Mouse (Mus musculus): ENCODE measurements around the gene Plekhd1.
A peak's percentile ranks its signal among the peaks of the same experiment; 100 is the strongest.

Gene Plekhd1

DNA sequence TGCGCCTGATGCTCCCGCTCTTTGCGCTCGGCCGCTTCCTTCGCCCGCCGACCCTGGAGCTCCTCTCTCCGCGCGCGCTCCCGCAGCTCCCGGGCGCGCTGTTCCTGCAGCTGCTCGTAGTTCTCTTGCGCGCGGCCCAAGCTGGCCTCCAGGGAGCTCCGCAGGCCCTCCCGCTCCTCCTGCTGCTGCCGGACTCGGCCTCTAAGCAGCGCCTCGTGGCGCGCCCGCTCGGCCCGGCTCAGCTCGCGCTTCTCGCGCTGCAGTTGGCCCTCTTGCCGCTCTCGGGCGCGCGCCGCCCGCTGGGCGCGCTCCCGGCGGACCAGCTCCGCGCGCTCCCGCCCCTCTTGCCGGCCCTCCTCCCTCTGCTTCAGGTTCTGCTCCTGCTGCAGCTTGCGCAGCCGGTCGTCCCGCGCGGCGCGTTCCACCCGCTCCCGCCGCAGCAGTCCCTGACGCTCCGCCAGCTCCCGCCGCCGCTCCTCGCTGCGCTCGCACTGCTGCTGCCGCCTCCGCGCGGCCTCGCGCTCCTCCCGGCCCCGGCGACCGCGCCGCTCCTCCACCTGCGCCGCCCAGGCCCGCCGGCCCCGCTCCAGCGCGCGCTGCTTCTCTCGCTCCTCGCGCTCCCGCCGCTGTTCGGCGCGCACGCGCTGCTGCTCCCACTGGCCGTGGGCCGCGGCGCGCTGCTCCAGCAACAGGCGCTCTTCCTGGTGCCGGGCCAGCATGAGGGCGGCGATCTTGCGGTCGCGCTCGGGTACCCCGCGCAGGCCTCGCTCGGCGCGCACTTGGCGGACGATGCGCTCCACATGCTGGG lies 65.6 kb downstream of the Plekhd1 start:
- DNase-seq, result peak; percentile 75 to 87

DNA sequence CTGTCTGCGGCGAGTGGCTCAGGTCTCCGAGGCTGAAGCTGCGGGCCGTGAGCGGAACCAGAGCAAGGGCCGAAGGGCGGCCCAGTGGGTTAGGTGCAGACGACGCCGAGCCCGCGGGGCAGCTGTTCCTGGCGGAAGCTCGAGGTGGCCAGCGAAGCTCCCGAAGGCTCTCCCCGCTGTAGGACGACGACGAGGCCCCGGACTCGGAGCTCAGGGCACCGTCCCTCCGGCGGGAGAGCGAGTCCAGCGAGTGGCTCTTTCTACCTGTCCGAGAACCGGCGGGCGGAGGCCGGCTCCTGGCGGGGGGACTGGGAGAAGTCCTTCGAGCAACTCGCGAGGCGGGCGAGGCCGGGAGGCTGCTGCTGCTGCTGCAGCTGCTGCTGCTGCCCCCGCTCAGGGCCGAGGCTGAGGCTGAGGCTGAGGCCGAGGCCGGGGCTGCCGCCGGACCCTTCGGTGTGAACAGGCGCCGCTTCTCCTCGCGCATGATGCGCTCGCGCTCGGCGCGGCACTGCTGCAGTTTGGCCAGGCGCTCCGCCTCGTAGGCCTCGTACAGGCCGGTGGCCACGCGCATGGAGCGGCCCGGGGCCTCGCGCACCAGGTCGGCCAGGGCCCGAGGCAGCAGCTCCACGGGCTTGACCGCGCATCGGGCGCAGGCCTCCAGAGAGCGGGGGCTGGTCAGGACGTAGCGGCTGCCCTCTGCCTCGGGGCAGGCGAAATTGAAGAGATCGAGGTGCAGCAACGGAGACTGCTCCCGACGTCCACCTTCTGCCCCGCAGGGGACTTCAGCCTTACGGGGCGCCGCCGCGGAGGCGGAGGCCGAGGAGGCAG lies 66.4 kb downstream of the Plekhd1 start:
- no peak for DNase-seq

DNA sequence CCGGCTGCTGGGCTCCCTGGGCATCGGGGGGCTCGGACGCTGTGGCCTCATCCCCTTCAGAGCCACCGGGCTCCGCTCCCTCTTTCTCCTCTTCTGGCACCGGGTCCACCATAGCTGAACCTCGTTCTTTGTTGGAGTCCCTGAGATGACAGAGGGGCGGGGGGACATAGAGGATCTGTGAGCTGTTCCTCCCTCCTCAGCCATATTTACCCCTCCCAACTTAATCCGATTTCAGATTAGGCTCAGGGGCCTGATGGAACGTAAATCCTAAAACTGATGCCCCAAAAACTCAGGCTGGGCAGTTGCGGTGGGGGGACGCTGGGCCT lies 67.0 kb downstream of the Plekhd1 start:
- DNase-seq, result no peak

DNA sequence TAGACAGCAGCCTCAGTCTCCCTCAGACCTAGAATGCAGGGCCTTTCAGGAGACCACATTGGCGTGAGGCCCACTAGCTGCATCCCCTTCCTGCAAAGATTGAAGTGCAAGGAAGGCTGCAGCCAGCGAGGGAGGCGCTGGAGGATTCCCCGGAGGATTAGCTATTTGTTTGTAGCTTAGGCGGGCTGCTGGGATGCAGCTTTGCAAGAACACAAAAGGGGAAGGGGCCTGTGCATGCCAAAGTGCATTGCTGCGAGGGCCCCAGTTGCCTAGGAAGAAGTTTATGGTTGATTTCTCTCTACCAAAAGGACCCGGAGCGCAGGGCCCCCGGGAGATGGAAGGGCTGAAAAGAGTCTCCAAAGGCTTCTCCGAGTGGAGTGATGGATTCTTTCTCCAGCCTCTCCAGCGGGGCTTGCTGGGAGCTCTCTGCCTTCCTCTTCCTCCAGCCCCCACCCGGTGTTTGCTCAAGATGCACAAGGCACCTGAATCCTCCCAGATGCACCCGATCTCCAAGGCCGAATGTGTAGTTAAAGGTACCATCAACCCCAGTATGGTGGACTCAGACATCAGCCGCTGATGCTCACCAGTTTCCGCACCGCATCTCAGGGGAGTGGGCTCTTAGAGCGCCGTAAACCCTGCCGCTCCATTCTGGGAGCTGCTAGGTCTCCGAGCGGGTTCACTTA lies 67.5 kb downstream of the Plekhd1 start:
- DNase-seq, result no peak

DNA sequence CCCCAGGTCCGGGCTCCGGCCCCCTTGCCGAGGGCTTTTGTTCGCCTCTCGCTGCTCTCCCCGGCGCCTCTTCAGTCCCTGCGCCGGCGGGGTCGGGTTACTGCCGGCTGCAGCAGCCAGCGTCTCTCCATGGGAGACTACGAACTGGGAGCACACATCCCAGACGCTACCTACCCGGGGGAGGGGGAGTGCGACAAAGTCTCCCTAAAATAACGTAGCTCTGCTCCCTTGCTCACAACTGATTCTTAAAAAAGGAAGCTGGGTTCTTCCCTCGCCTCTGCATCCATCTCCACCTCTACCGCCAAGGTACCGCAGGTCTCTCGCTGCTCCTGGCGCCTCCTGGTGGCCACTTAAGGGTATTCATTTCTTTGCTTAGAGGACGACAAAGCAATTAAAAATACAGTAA lies 68.0 kb downstream of the Plekhd1 start, which contains the start of gene Ccdc177:
Ccdc177 (minus strand) TSS at position 292 of the 406 bp plus-strand sequence.
- DNase-seq, result peak; percentile 64 to 83

DNA sequence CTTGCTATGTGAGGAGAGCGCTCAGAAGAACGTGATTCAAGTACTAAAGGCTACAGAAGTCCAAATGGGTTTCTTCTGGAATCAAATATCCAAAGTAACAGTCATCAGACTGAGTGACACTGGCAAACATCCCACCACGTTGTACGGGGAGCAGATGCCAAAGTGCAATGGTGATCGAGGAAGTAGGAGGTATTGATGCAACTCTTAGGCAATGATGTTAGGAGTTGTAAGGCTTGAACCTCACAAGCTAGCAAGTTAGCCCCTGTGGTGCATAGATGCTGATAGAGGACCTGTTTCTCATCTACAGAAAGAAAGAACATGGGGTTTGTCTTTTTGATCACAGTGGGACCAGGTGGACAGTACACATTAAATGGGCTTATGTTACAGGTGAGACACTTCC lies 70.6 kb downstream of the Plekhd1 start:
- DNase-seq, result no peak

DNA sequence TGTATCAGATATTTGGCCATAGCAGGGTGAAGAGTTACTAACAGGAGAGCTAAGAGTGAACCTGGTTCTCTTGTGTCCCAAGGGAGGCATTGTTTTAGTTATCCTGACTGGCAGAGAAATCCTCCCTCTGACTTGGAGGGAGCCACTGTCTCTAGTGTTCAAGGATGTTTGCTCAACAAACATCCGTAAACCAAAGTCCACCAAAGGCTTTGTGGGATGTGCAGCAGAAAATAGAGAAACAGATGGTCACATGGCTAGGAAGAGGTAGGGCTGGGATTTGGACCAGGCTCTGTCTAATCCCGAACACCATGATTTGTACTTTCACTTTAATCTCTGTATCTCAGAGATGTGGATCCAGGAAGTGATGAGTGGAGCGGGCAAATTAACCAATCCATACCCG lies 71.7 kb downstream of the Plekhd1 start:
- no peak for DNase-seq

DNA sequence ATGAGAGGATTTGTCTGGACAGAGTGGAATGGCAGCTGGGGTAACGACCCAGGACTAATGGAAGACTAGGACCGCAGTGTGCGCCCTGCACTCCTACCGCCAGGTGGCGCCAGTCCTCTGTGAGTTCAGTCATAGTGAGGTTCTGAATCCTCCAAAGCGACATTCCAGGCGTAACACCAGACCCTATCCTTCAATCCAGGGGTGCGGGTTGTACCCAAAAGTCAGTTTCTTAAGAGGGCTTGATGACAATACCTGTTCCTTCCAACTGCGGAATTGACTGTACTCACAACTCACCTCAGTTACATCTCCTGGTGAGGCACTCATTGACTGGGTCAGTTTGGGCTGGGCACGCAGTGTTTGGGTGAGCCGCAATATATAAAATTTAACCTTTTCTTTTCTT lies 77.3 kb downstream of the Plekhd1 start:
- peak; percentile 72 to 81 for DNase-seq
